Mouse (Mus musculus): ENCODE results near the gene Lrrc4.

- TF ChIP-seq CTCF (IDR thresholded peaks at IDR 0.05; ENCODE audit: low read depth, low read length): no peak
- no peak for TF ChIP-seq GATA1 (IDR thresholded peaks at IDR 0.05; ENCODE audit: borderline replicate concordance, low read length)
- no peak for TF ChIP-seq TAL1 (conservative IDR thresholded peaks at IDR 0.05; ENCODE audit: low read depth, low read length)
- no peak for TF ChIP-seq POLR2AphosphoS5 (IDR thresholded peaks at IDR 0.05; ENCODE audit: insufficient replicate concordance, low read depth, low read length)
- no peak for TF ChIP-seq GATA2 (IDR thresholded peaks at IDR 0.05; ENCODE audit: borderline replicate concordance, low read depth, low read length)
Measured at GRCm38 (mm10) chr6:28854598-28854997, 23.1 kb upstream of the Lrrc4 start.
